Mouse (Mus musculus) left cerebral cortex, adult 8-10 months (tissue): ENCODE data around the gene Tmem242. TPM values are rescaled to one million over a fixed set of nuclear protein-coding genes. Genes with fewer than 3 reads are reported as not detected.

Experiments
- DNase-seq, 2 experiments: peaks; one replicate each; pipeline ENCODE4 v3.0.0; 2022; ENCODE audit warnings: low spot score in 2 of 2
- microRNA-seq, 2 experiments: library from miRNA; unstranded; fragments of <30 nt; microRNA quantifications; one replicate each; pipeline ENCODE4 v1.2.0; 2022
- total RNA-seq, 4 experiments: library from RNA; stranded (reverse); gene quantifications; 2 replicates each; pipeline ENCODE4 v1.2.4; 2022

Gene Tmem242
- total RNA-seq, 4 experiments from 2014 or later = 81.6 to 92.9 (median 86.8) TPM

DNA sequence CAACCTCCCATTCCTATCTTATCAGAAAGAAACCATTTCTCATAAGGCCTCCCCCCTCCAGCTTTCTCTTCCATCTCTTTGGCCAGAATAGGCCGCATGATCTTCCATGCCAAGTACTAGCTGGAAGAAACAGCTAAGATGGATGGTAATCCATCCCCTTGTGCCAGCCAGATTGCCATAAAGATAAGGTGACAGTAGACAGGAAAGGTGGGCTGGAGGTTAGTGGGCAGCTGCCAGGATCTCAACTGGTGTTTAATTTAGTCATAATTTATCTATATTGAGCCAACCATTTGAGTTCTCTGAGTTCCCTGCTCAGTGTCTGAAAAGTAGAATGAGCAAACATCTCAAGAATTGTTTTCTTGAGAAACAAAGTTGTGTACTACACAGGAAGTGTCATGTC lies 54.4 kb downstream of the Tmem242 start:
- DNase-seq = no peak

DNA sequence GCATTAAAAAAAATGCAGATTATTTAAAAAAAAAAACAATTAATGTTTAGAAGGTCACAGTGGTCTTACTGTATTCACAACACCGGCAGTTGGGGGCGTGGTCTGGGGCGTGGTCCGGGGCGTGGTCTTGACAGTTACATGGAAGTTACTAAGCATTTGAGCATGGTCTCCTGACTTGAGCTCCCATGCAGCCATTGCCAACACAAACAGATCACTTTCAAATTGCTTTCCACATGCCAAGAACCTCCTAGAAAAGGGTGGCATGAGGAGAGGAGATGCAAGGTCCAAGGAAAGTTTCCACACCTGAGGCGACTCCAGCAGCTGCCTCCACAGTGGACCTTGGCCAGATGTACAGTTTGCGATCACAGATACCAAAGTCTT lies 62.1 kb downstream of the Tmem242 start:
- no peak for DNase-seq

DNA sequence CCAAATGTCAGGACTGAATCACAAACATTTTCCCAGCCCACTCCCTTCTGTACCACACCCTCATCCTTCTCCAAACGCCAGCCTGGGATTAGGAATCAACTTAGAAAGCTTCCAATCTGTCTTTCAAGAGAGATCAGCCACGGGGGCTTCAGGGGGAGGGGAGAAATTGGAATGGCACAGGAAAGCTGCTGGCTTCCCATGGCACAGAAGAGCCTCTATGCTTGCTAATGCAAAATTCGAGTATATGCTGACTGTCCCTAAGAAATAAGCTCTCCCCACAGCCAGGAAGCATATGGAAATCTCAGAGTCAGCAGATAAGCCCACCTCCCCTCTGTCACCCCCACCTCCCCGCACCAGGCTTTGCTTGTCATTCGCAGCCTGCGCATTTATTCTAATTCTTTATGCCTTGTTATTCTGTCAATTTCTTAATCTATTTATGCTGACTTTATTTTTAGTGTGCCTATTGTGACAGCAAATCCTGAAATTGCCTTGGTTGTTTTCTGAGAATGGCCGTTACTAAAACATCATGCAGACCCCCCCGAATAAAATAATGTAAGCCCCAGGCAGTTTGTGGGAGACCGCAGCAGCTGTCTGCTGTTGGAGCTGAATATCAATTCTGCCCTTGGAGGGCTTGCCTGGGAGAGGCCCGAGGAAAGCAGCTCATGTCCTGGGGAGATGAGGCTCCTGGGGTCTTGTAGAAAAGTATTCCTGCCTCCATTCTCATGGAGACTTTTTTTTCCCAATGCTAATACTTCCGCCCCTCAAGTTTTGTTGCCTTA lies 62.7 kb downstream of the Tmem242 start:
- DNase-seq = peak in 1 of 2 experiments; percentile 38

DNA sequence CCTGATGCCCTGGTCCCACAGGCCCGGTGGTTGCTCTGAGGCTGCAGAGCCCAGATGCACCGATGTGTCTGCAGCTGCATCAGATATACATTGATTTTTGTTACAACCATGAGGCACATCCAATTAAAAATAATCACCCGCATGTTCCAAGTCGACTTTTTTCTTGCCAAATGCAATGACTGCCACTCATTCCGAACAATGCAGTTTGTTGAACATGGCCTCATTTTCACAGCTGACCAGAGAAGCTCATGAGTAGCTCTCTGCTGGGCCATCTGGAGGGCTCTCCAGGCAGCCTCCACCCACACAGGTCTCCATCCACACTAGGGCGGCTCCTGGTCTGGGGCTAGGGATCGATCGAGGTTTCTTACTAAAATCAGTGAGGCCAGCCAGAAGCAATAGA lies 67.1 kb downstream of the Tmem242 start:
- no peak for DNase-seq

DNA sequence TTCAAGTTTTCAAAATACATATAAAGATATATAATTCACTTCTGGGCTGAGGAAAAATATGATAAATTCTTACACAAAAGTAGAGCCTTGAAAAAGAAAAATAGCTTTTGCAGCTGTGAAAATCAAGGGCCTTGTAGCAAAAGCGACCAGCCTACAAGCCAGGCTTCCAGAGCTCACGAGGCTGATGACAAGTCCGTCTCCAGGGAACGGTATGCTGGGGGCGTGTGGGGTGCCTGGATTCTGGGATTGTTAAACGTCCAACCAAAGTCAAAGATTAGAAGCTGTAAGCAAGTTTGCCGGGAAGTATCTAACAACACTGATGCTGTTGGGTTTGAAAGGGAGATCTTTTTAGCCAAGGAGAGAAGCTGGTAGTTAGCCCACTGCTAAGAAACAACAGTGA lies 68.5 kb downstream of the Tmem242 start:
- peak in 1 of 2 experiments; percentile 28 for DNase-seq

DNA sequence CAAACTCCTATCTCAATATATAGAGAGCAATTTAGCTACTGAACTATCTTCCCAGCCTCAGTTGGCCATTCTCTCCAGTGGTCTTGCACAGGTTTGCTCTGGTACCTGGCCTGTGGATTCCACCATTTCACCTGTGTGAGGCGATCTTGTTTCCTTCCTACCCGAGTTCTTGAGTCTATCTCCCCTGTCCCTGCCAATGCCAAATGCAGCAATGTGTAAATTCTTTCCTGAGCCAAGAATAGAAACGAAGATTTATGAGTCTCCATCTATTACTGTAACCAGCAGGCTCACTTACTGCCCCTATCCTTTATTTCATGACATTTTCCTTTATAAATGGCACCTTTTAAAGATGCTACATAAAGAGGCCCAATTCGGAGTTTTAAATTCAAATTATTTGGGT lies 69.0 kb downstream of the Tmem242 start:
- DNase-seq = no peak

DNA sequence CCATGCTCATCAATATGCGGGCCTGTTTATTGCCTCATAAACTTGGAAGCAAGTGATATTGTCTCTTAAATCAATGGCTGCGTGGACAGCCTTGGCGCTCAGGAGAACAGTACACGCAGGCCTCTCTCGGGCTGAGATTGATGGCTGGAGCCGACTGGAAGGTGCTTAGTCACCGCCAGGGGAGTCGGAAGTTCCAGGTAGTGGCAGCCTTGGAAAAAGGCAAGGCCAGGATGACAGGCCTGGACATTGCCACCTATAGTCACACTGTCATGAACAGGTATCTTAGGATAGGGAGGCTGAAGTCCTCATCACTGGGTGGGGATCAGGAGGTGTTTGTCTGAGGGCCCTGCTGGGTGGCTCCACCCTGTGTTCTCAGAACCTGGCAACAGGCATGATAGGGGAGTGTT lies 74.1 kb downstream of the Tmem242 start:
- DNase-seq = no peak

Small RNA genes within 50 kb of the gene (microRNA-seq; reads per million reads assigned to microRNA genes)
- gene Gm22475 = 0 reads per million in 2 experiments

Other genes starting within 250 kb of the Tmem242 start
- 1 to 10 TPM; 1.2 to 1.8 (median 1.6) TPM for gene Ldhal6b, start 21.5 kb downstream of the Tmem242 start, total RNA-seq
- gene Zdhhc14, start 52.3 kb upstream of the Tmem242 start, total RNA-seq = 10 to 100 TPM; 31.1 to 37.5 (median 33.0) TPM